Mouse (Mus musculus) MEL (cell line): Measurements from ENCODE around the gene Psma4. TPM values are rescaled to one million over a fixed set of nuclear protein-coding genes. Genes with fewer than 3 reads are reported as not detected.

ENCODE experiments used
- DNase-seq: peaks from one replicate; pipeline ENCODE4 v3.0.0; 2011; ENCODE audit warnings: low read depth, low spot score
- H3K27ac ChIP-seq: 2 replicates; pipeline ENCODE4 v1.5.1; 2012; ENCODE audit warnings: low read depth, mild to moderate bottlenecking, control low read depth, low read length, moderate library complexity; ENCODE audit not compliant: control insufficient read depth
- H3K27me3 ChIP-seq, 2 experiments: fragments of 150-350 bp in 1 of 2; sonication (generic) in 1 of 2; 2 replicates each; pipeline ENCODE4 v1.6.1; 2012; ENCODE audit warnings: low read length in 2 of 2, mild to moderate bottlenecking in 2 of 2, improper control_type of control experiment in 1 of 2, moderate library complexity in 1 of 2; ENCODE audit not compliant: insufficient read depth in 2 of 2, control insufficient read depth in 1 of 2
- H3K36me3 ChIP-seq, 2 experiments: 2 replicates each; pipeline ENCODE4 v1.6.1; 2012 to 2014; ENCODE audit warnings: low read length in 2 of 2, improper control_type of control experiment in 1 of 2, inconsistent platforms in 1 of 2, mild to moderate bottlenecking in 1 of 2; ENCODE audit not compliant: insufficient read depth in 2 of 2, control insufficient read depth in 1 of 2
- H3K4me1 ChIP-seq, 2 experiments: fragments of 150-350 bp in 1 of 2; sonication (generic) in 1 of 2; 2 replicates each; pipeline ENCODE4 v1.6.1; 2012; ENCODE audit warnings: low read length in 2 of 2, improper control_type of control experiment in 1 of 2, mild to moderate bottlenecking in 1 of 2; ENCODE audit not compliant: insufficient read depth in 2 of 2, control insufficient read depth in 1 of 2
- H3K4me3 ChIP-seq, 2 experiments: fragments of 150-350 bp in 1 of 2; sonication (generic) in 1 of 2; 2 replicates each; pipeline ENCODE4 v1.5.1; 2012; ENCODE audit warnings: low read depth in 2 of 2, low read length in 2 of 2, mild to moderate bottlenecking in 2 of 2, moderate library complexity in 2 of 2, control low read depth in 1 of 2, improper control_type of control experiment in 1 of 2; ENCODE audit not compliant: control insufficient read depth in 1 of 2, insufficient read depth in 1 of 2
- H3K79me2 ChIP-seq: 2 replicates; pipeline ENCODE4 v1.6.1; 2012; ENCODE audit warnings: mild to moderate bottlenecking, low read length, moderate library complexity; ENCODE audit not compliant: control insufficient read depth, poor library complexity, insufficient read depth
- H3K9ac ChIP-seq: 2 replicates; pipeline ENCODE4 v1.6.1; 2012; ENCODE audit warnings: low read depth, mild to moderate bottlenecking, control low read depth, low read length, moderate library complexity; ENCODE audit not compliant: control insufficient read depth, poor library complexity, severe bottlenecking
- H3K9me3 ChIP-seq: fragments of 150-350 bp; sonication (generic); replicated peaks from 2 replicates; pipeline ENCODE4 v1.6.1; 2012; ENCODE audit warnings: mild to moderate bottlenecking, low read length, improper control_type of control experiment, moderate library complexity; ENCODE audit not compliant: insufficient read depth
- ELF1 ChIP-seq: IDR thresholded peaks from 2 replicates; pipeline ENCODE4 v1.6.1; 2014; ENCODE audit warnings: low read depth, mild to moderate bottlenecking, inconsistent platforms, low read length, improper control_type of control experiment, moderate library complexity
- EP300 ChIP-seq, 2 experiments: IDR thresholded peaks; 2 replicates each; pipeline ENCODE4 v1.6.1; 2011; ENCODE audit warnings: improper control_type of control experiment in 2 of 2, low read length in 2 of 2, low read depth in 1 of 2, mild to moderate bottlenecking in 1 of 2
- ETS1 ChIP-seq: IDR thresholded peaks from 2 replicates; pipeline ENCODE4 v1.6.1; 2012; ENCODE audit warnings: low read depth, mild to moderate bottlenecking, inconsistent platforms, low read length, improper control_type of control experiment, moderate library complexity
- GABPA ChIP-seq: IDR thresholded peaks from 2 replicates; pipeline ENCODE4 v1.6.1; 2012; ENCODE audit warnings: low read depth, mild to moderate bottlenecking, inconsistent platforms, low read length, improper control_type of control experiment, moderate library complexity
- GATA1 ChIP-seq: IDR thresholded peaks from 2 replicates; pipeline ENCODE4 v1.6.1; 2011; ENCODE audit warnings: low read depth, low read length, improper control_type of control experiment
- HCFC1 ChIP-seq: IDR thresholded peaks from 2 replicates; pipeline ENCODE4 v1.6.1; 2012; ENCODE audit warnings: low read depth, mild to moderate bottlenecking, inconsistent platforms, low read length, improper control_type of control experiment, moderate library complexity
- KAT2A ChIP-seq: conservative IDR thresholded peaks from 2 replicates; pipeline ENCODE4 v1.6.1; 2012; ENCODE audit warnings: low read depth, low read length, improper control_type of control experiment, inconsistent platforms
- MAX ChIP-seq: IDR thresholded peaks from 2 replicates; pipeline ENCODE4 v1.6.1; 2011; ENCODE audit warnings: low read length, improper control_type of control experiment
- MEF2A ChIP-seq: IDR thresholded peaks from 2 replicates; pipeline ENCODE4 v1.6.1; 2014; ENCODE audit warnings: low read depth, mild to moderate bottlenecking, inconsistent platforms, low read length, improper control_type of control experiment; ENCODE audit not compliant: poor library complexity, insufficient replicate concordance, severe bottlenecking; ENCODE audit errors: extremely low read depth
- MYC ChIP-seq: IDR thresholded peaks from 2 replicates; pipeline ENCODE4 v1.6.1; 2011; ENCODE audit warnings: low read depth, mild to moderate bottlenecking, low read length, improper control_type of control experiment, moderate library complexity
- NELFE ChIP-seq: IDR thresholded peaks from 2 replicates; pipeline ENCODE4 v1.6.1; 2011; ENCODE audit warnings: low read depth, low read length, improper control_type of control experiment
- POLR2AphosphoS5 ChIP-seq: IDR thresholded peaks from 2 replicates; pipeline ENCODE4 v1.6.1; 2012; ENCODE audit warnings: low read depth, borderline replicate concordance, mild to moderate bottlenecking, inconsistent platforms, low read length, moderate library complexity, mixed read lengths
- RAD21 ChIP-seq: IDR thresholded peaks from 2 replicates; pipeline ENCODE4 v1.6.1; 2011; ENCODE audit warnings: mild to moderate bottlenecking, low read depth, low read length, improper control_type of control experiment
- SMC3 ChIP-seq: IDR thresholded peaks from 2 replicates; pipeline ENCODE4 v1.6.1; 2011; ENCODE audit warnings: low read depth, low read length, improper control_type of control experiment
- TAL1 ChIP-seq: IDR thresholded peaks from 2 replicates; pipeline ENCODE4 v1.6.1; 2012; ENCODE audit warnings: mild to moderate bottlenecking, inconsistent platforms, low read length, moderate library complexity, mixed read lengths
- TCF12 ChIP-seq: IDR thresholded peaks from 2 replicates; pipeline ENCODE4 v1.6.1; 2014; ENCODE audit warnings: low read depth, mild to moderate bottlenecking, inconsistent platforms, low read length, improper control_type of control experiment, moderate library complexity
- UBTF ChIP-seq: IDR thresholded peaks from 2 replicates; pipeline ENCODE4 v1.6.1; 2012; ENCODE audit warnings: low read depth, mild to moderate bottlenecking, inconsistent platforms, low read length, improper control_type of control experiment, moderate library complexity, borderline replicate concordance; ENCODE audit not compliant: insufficient read depth
- USF1 ChIP-seq: IDR thresholded peaks from 2 replicates; pipeline ENCODE4 v1.6.1; 2014; ENCODE audit warnings: low read depth, mild to moderate bottlenecking, inconsistent platforms, low read length, improper control_type of control experiment, moderate library complexity
- USF2 ChIP-seq, 2 experiments: IDR thresholded peaks; 2 replicates each; pipeline ENCODE4 v1.6.1; 2011 to 2012; ENCODE audit warnings: improper control_type of control experiment in 2 of 2, low read length in 2 of 2, borderline replicate concordance in 1 of 2, inconsistent platforms in 1 of 2, low read depth in 1 of 2, mild to moderate bottlenecking in 1 of 2; ENCODE audit not compliant: insufficient read depth in 1 of 2
- ZC3H11A ChIP-seq: IDR thresholded peaks from 2 replicates; pipeline ENCODE4 v1.6.1; 2012; ENCODE audit warnings: low read depth, mild to moderate bottlenecking, inconsistent platforms, low read length, improper control_type of control experiment
- ZMIZ1 ChIP-seq: IDR thresholded peaks from 2 replicates; pipeline ENCODE4 v1.6.1; 2012; ENCODE audit warnings: low read depth, mild to moderate bottlenecking, inconsistent platforms, low read length, improper control_type of control experiment, moderate library complexity
- polyA plus RNA-seq, 2 experiments: library from polyadenylated mRNA; stranded (reverse) in 1 of 2; unstranded in 1 of 2; fragments of >175 nt in 1 of 2; fragments of >200 nt in 1 of 2; gene quantifications; 2 replicates each; pipeline versions ENCODE4 v1.2.1 to v1.2.4; 2012; ENCODE audit warnings: low replicate concordance in 2 of 2, low read depth in 1 of 2; ENCODE audit not compliant: insufficient read length in 2 of 2, insufficient read depth in 1 of 2, missing spikeins in 1 of 2
- total RNA-seq: library from RNA; depleted of rRNA; stranded (reverse); fragments of 300-350 nt; gene quantifications from 2 replicates; pipeline ENCODE4 v1.2.3, GENCODE M21; 2012

Psma4 gene
- total and polyA plus RNA-seq, 3 experiments = 310 to 764 (median 319) TPM

GRCm38 (mm10) chr9:54963669-54964068 lies 13.1 kb downstream of the Psma4 start:
- no peaks in the 10 kb centered on the region for H3K9me3 ChIP-seq
- no peaks in the 10 kb centered on the region; a peak in 1 of 4 replicates for H3K4me1 ChIP-seq
- H3K27me3 ChIP-seq = no peaks in the 10 kb centered on the region
- no peaks in the 10 kb centered on the region for H3K79me2 ChIP-seq
- no peak overlapping the region for H3K27ac ChIP-seq
- no peak for DNase-seq
- peaks cover 0 to 3% of the 10 kb centered on the region in 2 experiments; a peak in 1 of 4 replicates for H3K36me3 ChIP-seq
- no peak overlapping the region for H3K4me3 ChIP-seq
- TF ChIP-seq HCFC1 = no peak
- no peak for TF ChIP-seq POLR2AphosphoS5
- TF ChIP-seq MEF2A = no peak
- no peak for TF ChIP-seq RAD21
- no peak for TF ChIP-seq ZMIZ1
- no peak for TF ChIP-seq SMC3
- TF ChIP-seq NELFE = no peak
- TF ChIP-seq MYC = no peak
- TF ChIP-seq ZC3H11A = no peak
- TF ChIP-seq KAT2A = no peak
- TF ChIP-seq UBTF = no peak
- H3K9ac ChIP-seq = no peak overlapping the region

DNA sequence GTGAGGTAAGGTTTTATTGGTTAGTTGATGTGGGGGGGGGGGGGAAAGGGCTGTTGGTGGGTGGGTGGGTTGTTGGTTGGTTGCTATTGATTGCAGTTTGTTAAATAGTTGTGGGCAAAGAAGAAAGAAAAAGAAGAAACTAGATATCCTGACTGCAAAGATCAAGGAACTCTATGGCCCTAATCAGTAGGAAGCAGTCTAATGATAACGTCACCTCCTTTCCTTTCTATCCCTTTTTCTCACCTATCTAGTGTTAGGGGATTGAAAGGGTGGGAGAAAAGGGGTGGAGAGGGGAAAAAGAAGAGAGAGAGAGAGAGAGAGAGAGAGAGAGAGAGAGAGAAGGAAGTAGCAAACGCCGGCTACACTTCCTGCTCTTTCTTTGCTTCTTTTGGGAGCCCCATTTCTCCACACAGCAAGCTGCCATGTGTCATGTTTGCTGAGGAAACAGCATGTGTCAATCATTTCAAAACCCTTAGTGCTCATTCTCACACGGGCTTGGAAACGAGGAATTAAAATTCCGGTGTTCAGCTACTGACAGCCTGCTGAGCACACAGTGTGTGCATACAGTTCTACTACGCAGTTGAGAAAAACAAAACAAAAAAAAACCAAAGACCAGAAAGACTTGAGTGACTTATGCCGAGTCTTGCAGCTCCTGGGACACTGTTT lies 19.5 kb downstream of the Psma4 start:
- no peak overlapping the region for H3K9ac ChIP-seq

More for the DNA sequence above, 19.5 kb downstream of the Psma4 start:
- Histone ChIP-seq H3K4me3 (no peak overlapping the region), H3K9me3 (no peaks in the 10 kb centered on the region), H3K36me3 (peaks cover 0 to 12% of the 10 kb centered on the region in 2 experiments; a peak in 2 of 4 replicates), H3K4me1 (peaks cover 0 to 3% of the 10 kb centered on the region in 2 experiments; a peak in 2 of 4 replicates), H3K27me3 (no peaks in the 10 kb centered on the region), H3K79me2 (no peaks in the 10 kb centered on the region), H3K27ac (peak overlapping the region; percentile 58)
- DNase-seq = peak; percentile 50
- TF ChIP-seq USF2 (IDR thresholded peaks at IDR 0.05; ENCODE audit: borderline replicate concordance in 1 of 2, insufficient read depth in 1 of 2, low read depth in 1 of 2, low read length in 2 of 2) (no peak), EP300 (IDR thresholded peaks at IDR 0.05; ENCODE audit: low read depth in 1 of 2, low read length in 2 of 2) (peak; percentile 82 to 84), MAX (0 out of 2 replicates have a peak, but pooled peaks have one; percentile 27), GATA1 (peak; percentile 87), ETS1 (peak; percentile 49; the same call in 1 of the 2 replicates), MYC (peak; percentile 59; the same call in 1 of the 2 replicates), TCF12 (peak; percentile 81), USF1 (no peak), ELF1 (peak; percentile 23; the same call in 1 of the 2 replicates), TAL1 (peak; percentile 23; the same call in 1 of the 2 replicates), GABPA (no peak)
